29 mouse cellular contexts compared by ENCODE assay signal in genomic region chr2:48465483-48465882, GRCm38 (mm10).
A peak's percentile ranks its signal among the peaks of the same experiment; 100 is the strongest.
DNase-seq lines count a peak whose midpoint lies in the region; ATAC-seq and TF ChIP-seq lines count a peak whose summit lies in the region.
"Had no signal": no experiment of that assay in that cellular context is flagged by ENCODE, and none has a peak within 500 bp of the region (broad histone marks: within the 10 kb centered on the region; RNA-seq: fewer than 3 reads in every experiment).

No protein-coding gene starts in this region.

- ATAC-seq in intestine, embryonic 15.5 days, result peak; percentile 66
- peak; percentile 86 for ATAC-seq in intestine, postnatal 0 days
- peak; percentile 68 for ATAC-seq in monocyte, adult 5-6 weeks (replicated peaks; ENCODE audit: insufficient number of reproducible peaks, low FRiP score, low TSS enrichment, poor library complexity, severe bottlenecking)
- ATAC-seq in granulocyte monocyte progenitor cell, adult 5-6 weeks (replicated peaks; ENCODE audit: poor library complexity, severe bottlenecking), result no peak
- no peak for ATAC-seq in kidney, embryonic 14.5 days (ENCODE audit: low FRiP score, low TSS enrichment)
- ATAC-seq: activated CD4-positive, CD25-positive, alpha-beta regulatory T cell, adult 4 months; CD4-positive, CD25-positive, alpha-beta regulatory T cell, adult 4 months; forebrain, embryonic 14.5 days; forebrain, embryonic 16.5 days; Patski had no signal

- no peaks in the 10 kb centered on the region for H3K36me3 ChIP-seq in intestine, embryonic 15.5 days
- no peaks in the 10 kb centered on the region for H3K36me3 ChIP-seq in intestine, postnatal 0 days (ENCODE audit: control insufficient read depth, insufficient read depth)
- H3K36me3 ChIP-seq in kidney, embryonic 14.5 days (ENCODE audit: control insufficient read depth, insufficient read depth, low read length), result no peaks in the 10 kb centered on the region
- H3K36me3 ChIP-seq: embryonic facial prominence, embryonic 13.5 days; embryonic facial prominence, embryonic 15.5 days; forebrain, embryonic 10.5 days; forebrain, embryonic 12.5 days; G1E had no signal

- H3K27me3 ChIP-seq in intestine, embryonic 15.5 days (replicated peaks), result no peaks in the 10 kb centered on the region
- H3K27me3 ChIP-seq in intestine, postnatal 0 days (replicated peaks; ENCODE audit: control insufficient read depth, insufficient read depth, low read length), result no peaks in the 10 kb centered on the region
- H3K27me3 ChIP-seq in kidney, embryonic 14.5 days (ENCODE audit: control insufficient read depth, insufficient read depth, low read length), result no peaks in the 10 kb centered on the region
- H3K27me3 ChIP-seq: CH12.LX; embryonic facial prominence, embryonic 13.5 days; embryonic facial prominence, embryonic 15.5 days; forebrain, embryonic 12.5 days; Patski had no signal

- no peak for DNase-seq in right cerebral cortex, postnatal 4 days
- no peak for DNase-seq in adrenal gland, postnatal 25 days
- DNase-seq: adrenal gland, adult 8-10 months; adrenal gland, postnatal 14 days; B cell, adult 2 months; cerebellum, adult 11 months; cerebellum, adult 18-20 months; cerebellum, adult 8-10 months; cerebellum, adult 9-11 months; cerebellum, postnatal 14 days; cerebellum, postnatal 36 days; embryo, embryonic 11 days had no signal

- 76% methylated on average over 4 of the region's 4 CpGs for WGBS in intestine, embryonic 15.5 days
- WGBS in intestine, postnatal 0 days, result 45% methylated on average over 4 of the region's 4 CpGs
- WGBS in kidney, embryonic 14.5 days, result 87% methylated on average over 4 of the region's 4 CpGs

- no peak overlapping the region for H3K4me2 ChIP-seq in intestine, embryonic 15.5 days (replicated peaks)
- H3K4me2 ChIP-seq in intestine, postnatal 0 days (replicated peaks; ENCODE audit: low read depth), result no peak overlapping the region
- H3K4me2 ChIP-seq in kidney, embryonic 14.5 days (replicated peaks; ENCODE audit: low read depth, low read length), result no peak overlapping the region
- H3K4me2 ChIP-seq: embryonic facial prominence, embryonic 13.5 days; embryonic facial prominence, embryonic 15.5 days; forebrain, embryonic 12.5 days had no signal

- no peak overlapping the region for H3K4me3 ChIP-seq in intestine, embryonic 15.5 days (replicated peaks)
- no peak overlapping the region for H3K4me3 ChIP-seq in intestine, postnatal 0 days (ENCODE audit: low read depth, low read length)
- no peak overlapping the region for H3K4me3 ChIP-seq in kidney, embryonic 14.5 days (ENCODE audit: low read length)
- H3K4me3 ChIP-seq: embryonic facial prominence, embryonic 13.5 days; embryonic facial prominence, embryonic 15.5 days; erythroblast, embryonic 14.5 days; forebrain, embryonic 10.5 days; forebrain, embryonic 12.5 days had no signal

- H3K9ac ChIP-seq in intestine, embryonic 15.5 days, result no peak overlapping the region
- no peak overlapping the region for H3K9ac ChIP-seq in intestine, postnatal 0 days (ENCODE audit: low read depth, low read length)
- H3K9ac ChIP-seq in kidney, embryonic 14.5 days (ENCODE audit: low read depth, low read length), result no peak overlapping the region
- H3K9ac ChIP-seq: embryonic facial prominence, embryonic 13.5 days; embryonic facial prominence, embryonic 15.5 days; forebrain, embryonic 12.5 days had no signal

- no peaks in the 10 kb centered on the region for H3K4me1 ChIP-seq in intestine, embryonic 15.5 days (replicated peaks)
- H3K4me1 ChIP-seq in intestine, postnatal 0 days (replicated peaks; ENCODE audit: control insufficient read depth, insufficient read depth, low read length), result no peaks in the 10 kb centered on the region
- no peaks in the 10 kb centered on the region for H3K4me1 ChIP-seq in kidney, embryonic 14.5 days (ENCODE audit: control insufficient read depth, insufficient read depth, low read length)
- H3K4me1 ChIP-seq: embryonic facial prominence, embryonic 13.5 days; embryonic facial prominence, embryonic 15.5 days had no signal

- no peak for TF ChIP-seq CTCF in intestine, postnatal 0 days (IDR thresholded peaks at IDR 0.05; ENCODE audit: low read depth)

- no peaks in the 10 kb centered on the region for H3K9me3 ChIP-seq in intestine, embryonic 15.5 days
- H3K9me3 ChIP-seq in intestine, postnatal 0 days (ENCODE audit: control insufficient read depth), result no peaks in the 10 kb centered on the region
- H3K9me3 ChIP-seq in kidney, embryonic 14.5 days (ENCODE audit: control insufficient read depth, low read length), result no peaks in the 10 kb centered on the region
- H3K9me3 ChIP-seq: embryonic facial prominence, embryonic 13.5 days; embryonic facial prominence, embryonic 15.5 days; forebrain, embryonic 10.5 days; forebrain, embryonic 12.5 days; G1E had no signal

- H3K27ac ChIP-seq in intestine, embryonic 15.5 days, result no peak overlapping the region
- H3K27ac ChIP-seq in intestine, postnatal 0 days (ENCODE audit: low read depth, low read length), result no peak overlapping the region
- no peak overlapping the region for H3K27ac ChIP-seq in kidney, embryonic 14.5 days (ENCODE audit: low read depth, low read length)
- H3K27ac ChIP-seq: embryonic facial prominence, embryonic 13.5 days; embryonic facial prominence, embryonic 15.5 days; forebrain, embryonic 10.5 days; forebrain, embryonic 12.5 days had no signal

Comparison
In these comparisons a context has a peak if more than half of its experiments do, and no peak if none do; other contexts are left out.
1. ATAC-seq: peak in intestine, embryonic 15.5 days (single experiment), intestine, postnatal 0 days (single experiment) and monocyte, adult 5-6 weeks (single experiment); none in granulocyte monocyte progenitor cell, adult 5-6 weeks (single experiment) and kidney, embryonic 14.5 days (single experiment).